Mouse (Mus musculus) kidney, adult 2 months (tissue): ENCODE data around the gene Gm11020.

Source experiments
- CTCF ChIP-seq: fragments of 200-500 bp; conservative IDR thresholded peaks from 2 replicates; pipeline ENCODE4 v1.5.1; 2011; ENCODE audit warnings: low read depth, mild to moderate bottlenecking, control low read depth, low read length, moderate library complexity, mixed read lengths; ENCODE audit not compliant: insufficient read depth, insufficient read length
- POLR2A ChIP-seq: fragments of 200-500 bp; IDR thresholded peaks from one replicate; pipeline ENCODE4 v1.6.1; 2011; ENCODE audit warnings: low read depth, low read length, control low read depth

GRCm38 (mm10) chr8:104353186-104353585 lies 31.8 kb downstream of the Gm11020 start:
- TF ChIP-seq POLR2A (no peak), CTCF (peak; percentile 29; the same call in 1 of the 2 replicates)
